Mouse (Mus musculus): ENCODE results near the gene Apoc1.

GRCm38 (mm10) chr7:19695881-19696280 is 3.4 kb upstream of the Apoc1 start:
- no peak for TF ChIP-seq JUN (IDR thresholded peaks at IDR 0.05; ENCODE audit: insufficient read depth, low read depth, low read length)
- no peak for TF ChIP-seq EP300 (IDR thresholded peaks at IDR 0.05; ENCODE audit: low read length)
- no peak for TF ChIP-seq CTCF (conservative IDR thresholded peaks at IDR 0.05 in 1 of 2, IDR thresholded peaks at IDR 0.05 in 1 of 2; ENCODE audit: low read depth in 2 of 2, low read length in 2 of 2)
- TF ChIP-seq ZMIZ1 (IDR thresholded peaks at IDR 0.05; ENCODE audit: low read depth, low read length) = no peak
- no peak for TF ChIP-seq E2F4 (IDR thresholded peaks at IDR 0.05; ENCODE audit: insufficient replicate concordance, low read depth, low read length)
- TF ChIP-seq ZKSCAN1 (IDR thresholded peaks at IDR 0.05; ENCODE audit: borderline replicate concordance, low read depth, low read length) = no peak
- no peak for TF ChIP-seq POLR2A (IDR thresholded peaks at IDR 0.05; ENCODE audit: low read depth, low read length)
- TF ChIP-seq HCFC1 (IDR thresholded peaks at IDR 0.05; ENCODE audit: low read depth, low read length) = no peak

Data from CH12.LX (cell line).